ENCODE assay signal across 20 mouse cellular contexts in genomic region chr6:97818948-97819347, GRCm38 (mm10). TPM values are rescaled to one million over a fixed set of nuclear protein-coding genes. Genes with fewer than 3 reads are reported as not detected.
DNase-seq lines count a peak whose midpoint lies in the region; ATAC-seq and TF ChIP-seq lines count a peak whose summit lies in the region.
"Had no signal": no experiment of that assay in that cellular context is flagged by ENCODE, and none has a peak within 500 bp of the region (broad histone marks: within the 10 kb centered on the region; RNA-seq: fewer than 3 reads in every experiment).

No protein-coding gene starts in this region.

- peak; percentile 10 for DNase-seq in embryo, embryonic 10 days (ENCODE audit: low spot score)
- DNase-seq in embryo, embryonic 10.5 days (ENCODE audit: low spot score): no peak
- DNase-seq in 3T3-L1 (ENCODE audit: low read depth, low spot score): peak; percentile 28
- peak; percentile 36 for DNase-seq in fibroblast of lung, adult 2 months (ENCODE audit: low read depth)
- no peak for DNase-seq in ovary, postnatal 14 days (ENCODE audit: low spot score)
- DNase-seq: adrenal gland, postnatal 10 days; cerebellum, adult 11-12 months; cerebellum, adult 9-10 months; cerebellum, postnatal 25 days; gastrocnemius, postnatal 14 days; heart, postnatal 4 days had no signal

- no peak overlapping the region for H3ac ChIP-seq in myocyte (ENCODE audit: control insufficient read depth, insufficient read length)

- peak overlapping the region; percentile 45 for H3K4me2 ChIP-seq in myocyte (ENCODE audit: low read depth)
- H3K4me2 ChIP-seq in midbrain, embryonic 16.5 days (ENCODE audit: low read length): no peak overlapping the region
- H3K4me2 ChIP-seq: forebrain, embryonic 15.5 days; heart, embryonic 13.5 days; hindbrain, embryonic 12.5 days had no signal

- no peak overlapping the region for H3K27ac ChIP-seq in midbrain, embryonic 16.5 days (ENCODE audit: low read length)
- H3K27ac ChIP-seq: embryonic facial prominence, embryonic 10.5 days; forebrain, embryonic 15.5 days; heart, embryonic 13.5 days; hindbrain, embryonic 12.5 days had no signal

- 88% methylated on average over 5 of the region's 5 CpGs for WGBS in midbrain, embryonic 16.5 days

- H3K4me3 ChIP-seq in myocyte: no peak overlapping the region
- no peak overlapping the region for H3K4me3 ChIP-seq in midbrain, embryonic 16.5 days (ENCODE audit: low read depth, low read length)
- H3K4me3 ChIP-seq: embryonic facial prominence, embryonic 10.5 days; erythroblast, embryonic 14.5 days; forebrain, embryonic 15.5 days; heart, embryonic 13.5 days; hindbrain, embryonic 12.5 days had no signal

- no peaks in the 10 kb centered on the region for H3K4me1 ChIP-seq in midbrain, embryonic 16.5 days (ENCODE audit: control insufficient read depth, insufficient read depth, low read length)
- H3K4me1 ChIP-seq: forebrain, embryonic 15.5 days; hindbrain, embryonic 12.5 days had no signal

- no peaks in the 10 kb centered on the region for H3K27me3 ChIP-seq in myocyte (ENCODE audit: control insufficient read depth, insufficient read depth, insufficient read length)
- no peaks in the 10 kb centered on the region for H3K27me3 ChIP-seq in midbrain, embryonic 16.5 days (ENCODE audit: control insufficient read depth, insufficient read depth, low read depth, low read length)
- H3K27me3 ChIP-seq: forebrain, embryonic 15.5 days; heart, embryonic 13.5 days; hindbrain, embryonic 12.5 days had no signal

- no peaks in the 10 kb centered on the region for H3K79me2 ChIP-seq in myocyte (ENCODE audit: control insufficient read depth, insufficient read depth)

- no peaks in the 10 kb centered on the region for H3K36me3 ChIP-seq in myocyte (ENCODE audit: control insufficient read depth, insufficient read depth)
- no peaks in the 10 kb centered on the region for H3K36me3 ChIP-seq in midbrain, embryonic 16.5 days (ENCODE audit: control insufficient read depth, insufficient read depth, low read length)
- H3K36me3 ChIP-seq: embryonic facial prominence, embryonic 10.5 days; forebrain, embryonic 15.5 days; heart, embryonic 13.5 days; hindbrain, embryonic 12.5 days had no signal

- H3K9ac ChIP-seq in midbrain, embryonic 16.5 days (ENCODE audit: low read depth, low read length): no peak overlapping the region
- H3K9ac ChIP-seq: forebrain, embryonic 15.5 days; heart, embryonic 13.5 days; hindbrain, embryonic 12.5 days had no signal

- no peak for ATAC-seq in midbrain, embryonic 16.5 days
- ATAC-seq: forebrain, embryonic 15.5 days; hindbrain, embryonic 16.5 days; inflammation-experienced regulatory T-cells, adult 6 months had no signal

- H3K9me3 ChIP-seq in midbrain, embryonic 16.5 days (replicated peaks; ENCODE audit: control insufficient read depth, low read length, poor library complexity, severe bottlenecking): no peaks in the 10 kb centered on the region
- H3K9me3 ChIP-seq: embryonic facial prominence, embryonic 10.5 days; forebrain, embryonic 15.5 days; heart, embryonic 13.5 days; hindbrain, embryonic 12.5 days had no signal

- TF ChIP-seq POLR2A in myocyte (IDR thresholded peaks at IDR 0.05; ENCODE audit: insufficient read length, low read depth): no peak

TF ChIP-seq in myocyte, 11 proteins besides CTCF, POLR2A, EP300 and RAD21:
- TF ChIP-seq MYOG (IDR thresholded peaks at IDR 0.05; ENCODE audit: control insufficient read depth in 1 of 3, insufficient read depth in 1 of 3, insufficient read length in 2 of 3, low read depth in 2 of 3): peak in 1 of 3 experiments; percentile 83
- no peak for TF ChIP-seq SRF (IDR thresholded peaks at IDR 0.05; ENCODE audit: control insufficient read depth, insufficient read length, low read depth)
- peak in 2 of 3 experiments; percentile 57 to 76 for TF ChIP-seq MYOD1 (IDR thresholded peaks at IDR 0.05; ENCODE audit: control insufficient read depth in 1 of 3, insufficient read length in 2 of 3, low read depth in 2 of 3)

RNA-seq across cellular contexts. Expression of gene Mitf, which starts 12.1 kb away (rescaled TPM):
- 2.4 TPM for polyA plus RNA-seq in myocyte (2012; fragmentation: generic; extraction: Trizol)
- 1.0 and 1.2 TPM in 2 replicates for polyA plus RNA-seq in midbrain, embryonic 16.5 days (2015; fragmentation: Nextera tagmentation; extraction: Ambion mirVana)
- polyA plus RNA-seq: erythroblast, embryonic 14.5 days had no signal

Comparison
In these comparisons a context has a peak if more than half of its experiments do, and no peak if none do; other contexts are left out.
1. DNase-seq: peak in embryo, embryonic 10 days (single experiment), 3T3-L1 (single experiment) and fibroblast of lung, adult 2 months (single experiment); none in embryo, embryonic 10.5 days (single experiment) and ovary, postnatal 14 days (single experiment).